Mouse (Mus musculus) forebrain, postnatal 0 days (tissue): ENCODE measurements at regions not wholly inside any gene's neighbourhood (a gene's known extent, or its start where the extent isn't known, plus 50 kb on each side); places are given as distances from the start of the nearest gene placed in this dataset.

Experiments
- ATAC-seq: fragments of 200-750 bp; cut with Nextera tagmentation; 2 replicates; pipeline ENCODE4 v1.8.0; 2017; ENCODE audit warnings: mild to moderate bottlenecking, moderate library complexity
- DNase-seq: peaks from one replicate; pipeline ENCODE4 v3.0.0-alpha.2; 2015
- H3K27ac ChIP-seq: fragments of 300-500 bp; sonication (generic); 2 replicates; pipeline ENCODE4 v1.5.1; 2014; ENCODE audit warnings: low read depth, mild to moderate bottlenecking, antibody characterized with exemption, low read length, moderate library complexity, mixed read lengths
- H3K27me3 ChIP-seq: fragments of 300-500 bp; sonication (generic); 2 replicates; pipeline ENCODE4 v1.6.1; 2014; ENCODE audit warnings: mild to moderate bottlenecking, low read length, mixed read lengths; ENCODE audit not compliant: insufficient read depth
- H3K36me3 ChIP-seq: fragments of 300-500 bp; sonication (generic); 2 replicates; pipeline ENCODE4 v1.6.1; 2014; ENCODE audit warnings: mild to moderate bottlenecking, moderate library complexity; ENCODE audit not compliant: insufficient read depth
- H3K4me1 ChIP-seq: fragments of 300-500 bp; sonication (generic); 2 replicates; pipeline ENCODE4 v1.6.1; 2014; ENCODE audit warnings: antibody characterized with exemption; ENCODE audit not compliant: insufficient read depth
- H3K4me2 ChIP-seq: fragments of 300-500 bp; sonication (generic); 2 replicates; pipeline ENCODE4 v1.6.1; 2014; ENCODE audit warnings: low read depth, mild to moderate bottlenecking, moderate library complexity
- H3K4me3 ChIP-seq: fragments of 300-500 bp; sonication (generic); 2 replicates; pipeline ENCODE4 v1.5.1; 2014; ENCODE audit warnings: low read depth, low read length, mixed read lengths
- H3K9ac ChIP-seq: fragments of 300-500 bp; sonication (generic); 2 replicates; pipeline ENCODE4 v1.6.1; 2014; ENCODE audit warnings: mild to moderate bottlenecking
- H3K9me3 ChIP-seq: fragments of 300-500 bp; sonication (generic); 2 replicates; pipeline ENCODE4 v1.6.1; 2016; ENCODE audit warnings: low read length
- CTCF ChIP-seq: sonication (generic); IDR thresholded peaks from 2 replicates; pipeline ENCODE4 v1.5.1; 2016; ENCODE audit warnings: antibody characterized with exemption, control low read depth, low read depth
- WGBS: fragments of 180-500 bp; shearing (Covaris S2); extraction: QIAGEN DNeasy Blood & Tissue Kit; methylation state at CpG from one replicate; pipeline ENCODE4 v1.1.7; 2014; 5-methylcytosine and 5-hydroxymethylcytosine counted together

GRCm38 (mm10) chr1:41431127-41431690 is 625.8 kb downstream of the Tmem182 start:
- Histone ChIP-seq H3K9me3 (no peaks in the 10 kb centered on the region), H3K4me1 (peaks cover 8% of the 10 kb centered on the region; the same call in 1 of the 2 replicates), H3K4me3 (no peak overlapping the region), H3K36me3 (no peaks in the 10 kb centered on the region), H3K27ac (no peak overlapping the region), H3K27me3 (no peaks in the 10 kb centered on the region), H3K4me2 (peak overlapping the region; percentile 37), H3K9ac (peak overlapping the region; percentile 22; the same call in 1 of the 2 replicates)
- ATAC-seq (peak; percentile 80), DNase-seq (peak; percentile 71)
- TF ChIP-seq CTCF, result no peak
- 6% methylated on average over 7 of the region's 7 CpGs for WGBS

- ATAC-seq (no peak), DNase-seq (no peak)
- TF ChIP-seq CTCF, result no peak
- H3K4me3 ChIP-seq, result no peak overlapping the region
- no peak overlapping the region for H3K27ac ChIP-seq
- WGBS, result 67% methylated on average over 3 of the region's 3 CpGs
- H3K36me3 ChIP-seq, result no peaks in the 10 kb centered on the region
- no peak overlapping the region for H3K4me2 ChIP-seq
- peaks cover 8% of the 10 kb centered on the region; the same call in 1 of the 2 replicates for H3K4me1 ChIP-seq
- no peaks in the 10 kb centered on the region for H3K9me3 ChIP-seq
- no peaks in the 10 kb centered on the region for H3K27me3 ChIP-seq
- no peak overlapping the region for H3K9ac ChIP-seq
These were observed 630.0 kb downstream of the Tmem182 start for GRCm38 (mm10) chr1:41435379-41435778.

GRCm38 (mm10) chr1:41449972-41450371 is 644.6 kb downstream of the Tmem182 start:
- Histone ChIP-seq H3K4me2 (no peak overlapping the region), H3K4me1 (no peaks in the 10 kb centered on the region), H3K4me3 (no peak overlapping the region), H3K9ac (no peak overlapping the region), H3K27me3 (no peaks in the 10 kb centered on the region), H3K27ac (no peak overlapping the region), H3K36me3 (no peaks in the 10 kb centered on the region), H3K9me3 (no peaks in the 10 kb centered on the region)
- ATAC-seq, result no peak
- no peak for TF ChIP-seq CTCF
- no peak for DNase-seq
